Mouse (Mus musculus) embryonic fibroblast, embryonic 13.5 days (primary cell): Measurements from ENCODE around the gene Mtg1.

Experiments
- CTCF ChIP-seq: IDR thresholded peaks from 2 replicates; pipeline ENCODE4 v1.5.1; 2011; ENCODE audit warnings: mild to moderate bottlenecking, control low read depth, low read length, moderate library complexity, borderline replicate concordance; ENCODE audit not compliant: insufficient read depth
- POLR2A ChIP-seq: IDR thresholded peaks from 2 replicates; pipeline ENCODE4 v1.6.1; 2011; ENCODE audit warnings: low read depth, mild to moderate bottlenecking, control low read depth, low read length, moderate library complexity

DNA sequence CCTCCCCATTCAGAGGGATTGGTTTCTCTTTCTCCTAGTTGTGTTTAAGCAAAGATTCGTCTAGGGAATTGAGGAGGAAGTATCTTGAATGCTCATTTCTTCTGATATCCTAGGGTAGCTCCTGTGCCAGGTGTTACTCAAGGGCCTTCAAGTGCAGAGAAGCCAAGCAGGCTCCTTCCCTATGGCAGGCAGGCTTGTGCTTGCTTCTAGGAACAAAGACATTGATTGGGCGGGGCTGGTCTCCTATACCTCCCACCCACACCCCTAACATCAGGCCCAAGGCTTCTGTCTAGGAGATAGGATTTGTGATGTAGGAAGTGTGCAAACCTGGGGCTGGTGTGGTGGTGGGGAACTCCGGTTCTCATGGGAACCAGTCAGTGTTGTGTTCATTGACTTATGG, 10.4 kb upstream of the Mtg1 start:
- TF ChIP-seq POLR2A = no peak
- TF ChIP-seq CTCF = no peak
